Mouse (Mus musculus): ENCODE measurements around the gene Insm1. TPM values are rescaled to one million over a fixed set of nuclear protein-coding genes. Genes with fewer than 3 reads are reported as not detected.

Insm1 gene
- polyA plus RNA-seq, 1 experiment from 2014 or later, result 4.0 TPM

DNA sequence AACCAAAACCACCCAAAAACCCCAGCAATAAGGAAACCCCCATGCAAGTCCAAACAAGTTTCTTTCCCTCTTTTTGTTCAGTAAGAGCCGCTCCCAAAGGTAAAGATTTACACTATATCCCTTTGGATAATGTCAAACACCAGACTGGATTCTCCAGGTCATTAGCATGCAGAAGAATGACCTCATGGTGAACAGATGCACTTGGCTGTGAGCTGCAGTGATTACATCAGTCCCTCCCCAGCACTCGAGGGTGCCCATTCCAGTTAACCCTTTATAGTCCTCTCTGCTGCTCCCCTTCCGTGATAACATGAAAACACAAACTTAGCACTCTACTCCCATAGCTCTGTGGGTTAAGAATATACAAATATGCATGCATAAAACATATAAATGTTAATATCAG is 35.3 kb downstream of the Insm1 start:
- H3K9me3 ChIP-seq, result no peaks in the 10 kb centered on the region
- ATAC-seq (ENCODE audit: low FRiP score), result no peak
- H3K4me2 ChIP-seq, result no peak overlapping the region
- WGBS, result 34% methylated on average over 3 of the region's 3 CpGs
- H3K27me3 ChIP-seq, result no peaks in the 10 kb centered on the region
- H3K4me1 ChIP-seq (replicated peaks), result peaks cover 45% of the 10 kb centered on the region
- H3K9ac ChIP-seq, result no peak overlapping the region
- no peaks in the 10 kb centered on the region for H3K36me3 ChIP-seq
- no peak overlapping the region for H3K27ac ChIP-seq
- H3K4me3 ChIP-seq, result no peak overlapping the region

DNA sequence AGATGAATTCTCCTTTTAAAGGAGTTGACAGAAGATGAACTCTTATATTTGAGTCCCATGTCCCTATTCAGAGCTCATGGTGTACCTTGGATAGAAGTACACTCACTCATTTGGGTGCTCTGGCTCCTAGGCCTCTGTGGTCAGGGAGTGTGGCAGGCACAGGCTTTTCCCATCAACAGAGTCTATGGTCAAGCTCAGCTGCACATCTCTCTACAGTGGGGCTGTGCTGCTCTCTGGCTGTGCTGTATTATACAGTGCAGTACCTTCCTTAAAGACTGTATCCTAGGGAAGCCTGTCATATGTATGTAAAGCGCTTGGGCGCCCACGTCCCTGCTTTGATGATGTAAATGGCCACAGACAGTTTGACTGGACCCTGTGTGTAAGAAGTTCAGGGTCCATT is 35.9 kb downstream of the Insm1 start:
- no peaks in the 10 kb centered on the region for H3K27me3 ChIP-seq
- H3K36me3 ChIP-seq, result no peaks in the 10 kb centered on the region
- H3K4me2 ChIP-seq, result no peak overlapping the region
- peaks cover 51% of the 10 kb centered on the region for H3K4me1 ChIP-seq (replicated peaks)
- no peaks in the 10 kb centered on the region for H3K9me3 ChIP-seq
- H3K4me3 ChIP-seq, result no peak overlapping the region
- 71% methylated on average over 3 of the region's 3 CpGs for WGBS
- no peak overlapping the region for H3K9ac ChIP-seq
- H3K27ac ChIP-seq, result peak overlapping the region; percentile 45; the same call in 1 of the 2 replicates
- ATAC-seq (ENCODE audit: low FRiP score), result peak; percentile 33; the same call in 1 of the 2 replicates

DNA sequence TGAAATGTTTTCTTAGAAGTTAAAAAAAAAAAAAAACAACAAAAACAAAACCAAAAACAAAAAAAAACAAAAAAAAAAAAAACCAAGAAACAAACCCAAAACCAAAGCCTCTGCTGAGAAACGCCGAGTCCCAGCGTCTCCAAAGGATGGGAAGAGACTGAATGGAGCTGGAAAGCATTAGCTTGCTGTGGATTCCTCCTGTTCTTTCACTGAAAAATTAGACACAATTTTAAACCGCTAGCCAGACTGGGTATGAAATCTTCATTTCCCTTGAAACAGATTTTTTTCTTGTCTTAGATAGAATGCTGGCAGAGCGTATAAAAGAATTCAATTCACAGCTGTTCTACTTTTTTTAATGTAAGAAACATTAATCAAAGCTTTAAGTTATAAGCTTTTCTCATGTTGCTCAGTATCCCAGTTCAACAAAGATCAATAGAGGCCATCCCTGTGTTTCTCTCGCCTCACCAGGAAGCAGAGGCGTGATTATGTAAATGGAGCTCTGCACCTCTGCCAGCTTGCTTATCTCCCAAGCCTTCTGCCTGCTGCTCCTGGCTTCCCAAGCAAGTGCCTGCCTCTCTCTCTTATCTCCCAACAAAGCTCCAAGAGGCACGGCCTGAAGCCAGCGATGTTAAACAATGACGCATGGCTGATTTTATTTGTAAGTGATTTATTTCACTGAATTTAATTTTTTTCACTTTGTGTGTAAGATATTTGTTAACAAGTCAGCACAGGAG is 37.2 kb downstream of the Insm1 start:
- Histone ChIP-seq H3K4me3 (no peak overlapping the region), H3K9ac (peak overlapping the region; percentile 24; the same call in 1 of the 2 replicates), H3K36me3 (no peaks in the 10 kb centered on the region), H3K4me1 (replicated peaks) (peaks cover 58% of the 10 kb centered on the region), H3K4me2 (no peak overlapping the region), H3K27me3 (0 out of 2 replicates have a peak, but pooled peaks cover under 1% of the 10 kb centered on the region), H3K9me3 (no peaks in the 10 kb centered on the region), H3K27ac (peak overlapping the region; percentile 81)
- WGBS, result 13% methylated on average over 10 of the region's 10 CpGs
- ATAC-seq (ENCODE audit: low FRiP score), result peak; percentile 32

DNA sequence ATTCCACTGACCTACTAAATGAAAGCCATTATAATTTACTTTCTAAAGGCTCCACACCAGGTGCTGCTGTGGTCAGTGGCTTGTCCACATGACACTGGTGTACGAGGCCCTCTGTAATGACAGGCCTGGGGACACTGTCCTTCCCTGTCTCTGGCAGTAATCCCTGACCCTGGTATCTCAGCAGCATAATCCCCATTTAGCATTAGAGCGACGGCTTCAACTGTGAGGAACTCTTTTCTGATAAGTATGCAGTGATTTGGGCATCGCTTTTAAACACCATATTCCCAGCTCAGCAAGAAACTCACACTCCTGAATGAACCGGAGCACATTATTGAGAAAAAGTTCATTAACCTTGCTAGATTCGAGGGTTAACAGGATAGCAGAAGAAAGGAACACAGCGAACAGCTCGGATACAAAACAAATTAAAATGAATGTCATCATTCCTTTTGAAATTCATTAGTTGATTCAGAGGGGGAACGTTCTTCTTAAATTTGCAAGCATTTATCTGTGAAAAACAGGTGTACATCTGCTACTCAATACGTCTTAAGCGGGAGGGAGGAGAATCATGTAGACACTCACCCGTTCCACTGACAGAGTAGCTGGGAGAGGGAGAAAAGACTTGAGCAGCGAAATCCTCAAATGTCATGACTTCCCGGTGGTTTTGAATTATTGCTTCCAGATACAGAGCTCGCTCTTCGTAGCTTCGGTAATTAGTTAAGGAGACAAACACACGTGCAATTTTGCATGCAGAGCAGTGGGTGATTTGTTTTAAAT is 38.3 kb downstream of the Insm1 start:
- no peak overlapping the region for H3K4me3 ChIP-seq
- ATAC-seq (ENCODE audit: low FRiP score), result no peak
- no peaks in the 10 kb centered on the region for H3K9me3 ChIP-seq
- H3K4me2 ChIP-seq, result no peak overlapping the region
- 0 out of 2 replicates have a peak, but pooled peaks cover 7% of the 10 kb centered on the region for H3K27me3 ChIP-seq
- H3K9ac ChIP-seq, result no peak overlapping the region
- no peaks in the 10 kb centered on the region for H3K36me3 ChIP-seq
- peak overlapping the region; percentile 77 for H3K27ac ChIP-seq
- WGBS, result 34% methylated on average over 18 of the region's 18 CpGs
- H3K4me1 ChIP-seq (replicated peaks), result peaks cover 59% of the 10 kb centered on the region

DNA sequence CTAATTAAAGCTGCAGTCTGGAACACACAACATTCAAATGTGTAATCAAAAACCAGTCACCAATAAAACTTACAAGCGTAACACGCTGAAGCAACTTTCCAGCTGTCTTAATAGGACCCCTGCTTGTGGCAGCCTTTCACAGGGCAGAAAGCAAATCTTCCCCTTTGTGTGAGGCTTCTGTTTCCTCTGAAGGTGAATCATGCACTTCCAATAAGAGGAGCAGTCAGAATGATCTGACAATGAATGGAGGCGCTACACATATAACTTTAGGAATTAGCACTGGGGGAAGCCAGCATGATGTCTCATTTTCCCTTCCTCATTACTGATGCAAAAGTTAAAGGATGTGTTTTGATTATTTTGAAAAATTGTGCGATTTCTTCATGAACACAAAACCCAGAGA is 39.4 kb downstream of the Insm1 start:
- H3K27me3 ChIP-seq, result 0 out of 2 replicates have a peak, but pooled peaks cover 7% of the 10 kb centered on the region
- H3K27ac ChIP-seq, result no peak overlapping the region
- no peak for ATAC-seq (ENCODE audit: low FRiP score)
- H3K9ac ChIP-seq, result no peak overlapping the region
- H3K9me3 ChIP-seq, result no peaks in the 10 kb centered on the region
- peaks cover 57% of the 10 kb centered on the region for H3K4me1 ChIP-seq (replicated peaks)
- WGBS, result 52% methylated on average over 4 of the region's 4 CpGs
- H3K4me3 ChIP-seq, result no peak overlapping the region
- no peaks in the 10 kb centered on the region for H3K36me3 ChIP-seq
- H3K4me2 ChIP-seq, result no peak overlapping the region

DNA sequence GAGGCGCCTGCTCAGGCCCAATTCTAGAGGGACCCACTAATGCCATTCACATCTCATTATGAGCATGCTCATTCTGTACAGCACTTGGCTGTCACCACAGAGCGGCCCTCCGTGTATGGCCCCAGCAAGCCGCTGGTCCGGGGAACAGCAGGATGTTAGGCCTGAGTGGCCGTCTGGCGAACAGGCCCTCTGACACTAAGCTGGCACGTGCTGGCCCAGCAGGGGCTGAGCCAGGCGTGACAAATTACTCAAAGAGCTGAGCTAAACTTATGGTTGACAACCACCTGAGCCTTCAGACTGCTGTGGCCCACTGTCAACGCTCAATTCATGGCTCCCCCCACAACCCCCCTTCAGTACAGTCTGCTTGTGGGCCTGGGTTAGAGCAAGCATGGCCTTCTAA is 40.5 kb downstream of the Insm1 start:
- H3K4me1 ChIP-seq (replicated peaks), result peaks cover 52% of the 10 kb centered on the region
- 0 out of 2 replicates have a peak, but pooled peaks cover 7% of the 10 kb centered on the region for H3K27me3 ChIP-seq
- H3K36me3 ChIP-seq, result no peaks in the 10 kb centered on the region
- H3K4me2 ChIP-seq, result no peak overlapping the region
- H3K4me3 ChIP-seq, result no peak overlapping the region
- peak; percentile 74 for ATAC-seq (ENCODE audit: low FRiP score)
- WGBS, result 9% methylated on average over 10 of the region's 10 CpGs
- peak overlapping the region; percentile 58 for H3K27ac ChIP-seq
- no peaks in the 10 kb centered on the region for H3K9me3 ChIP-seq
- no peak overlapping the region for H3K9ac ChIP-seq

DNA sequence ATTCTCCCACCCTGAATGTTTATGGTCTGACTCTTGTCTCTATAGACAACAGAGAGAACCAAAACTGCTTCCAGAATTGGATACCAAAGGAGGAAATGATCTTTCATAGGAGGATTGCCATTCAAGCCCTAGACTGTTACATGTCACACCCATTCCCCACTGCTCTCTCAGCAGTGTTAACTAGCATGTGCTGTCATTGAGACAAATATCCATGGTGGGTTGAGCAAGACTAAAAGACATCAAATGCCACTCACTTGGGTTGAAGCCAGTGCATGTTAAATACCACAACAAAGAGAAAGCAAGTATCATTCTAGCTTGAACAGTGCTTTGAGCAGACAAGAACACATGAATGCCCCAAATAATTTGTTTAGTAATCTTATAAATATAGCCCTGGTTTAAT is 41.2 kb downstream of the Insm1 start:
- no peak overlapping the region for H3K9ac ChIP-seq
- no peak overlapping the region for H3K4me3 ChIP-seq
- no peaks in the 10 kb centered on the region for H3K36me3 ChIP-seq
- peak overlapping the region; percentile 58 for H3K27ac ChIP-seq
- H3K27me3 ChIP-seq, result 0 out of 2 replicates have a peak, but pooled peaks cover 7% of the 10 kb centered on the region
- H3K9me3 ChIP-seq, result no peaks in the 10 kb centered on the region
- H3K4me2 ChIP-seq, result no peak overlapping the region
- peaks cover 47% of the 10 kb centered on the region for H3K4me1 ChIP-seq (replicated peaks)
- no peak for ATAC-seq (ENCODE audit: low FRiP score)

DNA sequence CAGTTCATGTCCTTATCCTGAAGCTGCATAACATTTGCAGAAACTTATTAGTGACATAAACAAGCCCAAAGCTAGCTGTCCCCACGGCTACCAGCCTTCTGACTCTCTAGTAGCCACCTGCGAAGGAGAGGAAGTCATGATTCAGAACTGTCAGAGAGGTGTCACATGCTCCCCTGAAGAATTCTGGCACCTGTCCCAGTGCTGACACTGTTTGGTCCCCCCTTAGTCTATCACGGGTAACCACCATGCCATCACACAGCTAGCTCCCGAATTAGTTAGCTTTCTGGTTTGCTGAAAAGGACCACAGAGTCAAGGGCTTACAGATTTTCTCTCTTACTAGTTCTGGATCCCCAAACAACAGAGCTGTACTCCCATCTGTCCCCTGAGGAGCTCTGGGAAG is 43.3 kb downstream of the Insm1 start:
- WGBS, result 77% methylated on average over 4 of the region's 4 CpGs
- H3K9ac ChIP-seq, result no peak overlapping the region
- no peak overlapping the region for H3K27ac ChIP-seq
- no peaks in the 10 kb centered on the region for H3K9me3 ChIP-seq
- ATAC-seq (ENCODE audit: low FRiP score), result no peak
- H3K4me1 ChIP-seq (replicated peaks), result peaks cover 34% of the 10 kb centered on the region
- H3K4me3 ChIP-seq, result no peak overlapping the region
- H3K36me3 ChIP-seq, result no peaks in the 10 kb centered on the region; the same call in 1 of the 2 replicates
- H3K4me2 ChIP-seq, result no peak overlapping the region
- 0 out of 2 replicates have a peak, but pooled peaks cover 7% of the 10 kb centered on the region for H3K27me3 ChIP-seq

DNA sequence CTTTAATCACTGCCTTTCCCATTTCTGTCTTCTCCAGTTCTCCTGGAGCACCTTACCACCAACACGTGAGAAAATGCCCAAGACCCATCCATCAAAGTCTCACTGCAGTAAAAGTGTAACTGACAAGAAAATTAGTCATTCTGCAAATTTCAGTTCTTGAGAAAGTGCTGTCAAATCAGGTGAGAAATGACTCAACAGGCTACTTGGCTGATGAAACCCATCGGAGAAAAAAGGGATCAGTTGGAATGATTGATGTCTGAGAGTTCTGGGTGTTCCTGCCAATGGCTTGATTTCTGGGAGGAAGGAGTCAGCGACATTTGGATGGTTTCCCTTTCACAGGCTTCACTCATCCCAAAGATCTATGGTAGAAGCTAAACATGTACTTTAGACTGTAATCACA is 44.8 kb downstream of the Insm1 start:
- H3K9ac ChIP-seq, result no peak overlapping the region
- no peak overlapping the region for H3K4me2 ChIP-seq
- ATAC-seq (ENCODE audit: low FRiP score), result no peak
- 0 out of 2 replicates have a peak, but pooled peaks cover 7% of the 10 kb centered on the region for H3K27me3 ChIP-seq
- no peaks in the 10 kb centered on the region for H3K9me3 ChIP-seq
- H3K4me1 ChIP-seq (replicated peaks), result peaks cover 20% of the 10 kb centered on the region
- 76% methylated on average over 3 of the region's 3 CpGs for WGBS
- no peaks in the 10 kb centered on the region; the same call in 1 of the 2 replicates for H3K36me3 ChIP-seq
- no peak overlapping the region for H3K27ac ChIP-seq
- no peak overlapping the region for H3K4me3 ChIP-seq

Measured in hindbrain, embryonic 13.5 days (tissue).